In the genomic region with DNA sequence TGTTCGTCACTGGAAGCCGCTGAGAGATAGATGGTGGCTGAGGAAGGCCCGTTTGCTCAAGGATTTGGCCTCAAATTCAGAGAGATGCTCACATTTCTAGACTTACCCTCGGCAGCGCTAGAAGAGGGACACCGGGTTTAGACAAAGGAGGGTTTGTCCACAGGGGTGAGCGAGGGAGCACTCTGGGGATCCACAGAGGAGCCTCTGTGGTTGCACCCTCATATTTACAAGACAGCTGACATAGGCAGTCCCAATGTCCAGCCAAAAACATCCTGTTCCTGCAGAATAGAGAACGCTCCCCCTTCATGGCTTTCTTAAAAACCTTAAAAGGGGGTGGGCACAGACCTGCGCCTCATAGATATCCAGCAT, we compare ENCODE assay signal across 12 mouse cellular contexts. TPM values are rescaled to one million over a fixed set of nuclear protein-coding genes. Genes with fewer than 3 reads are reported as not detected.
DNase-seq lines count a peak whose midpoint lies in the region; ATAC-seq and TF ChIP-seq lines count a peak whose summit lies in the region.
"Had no signal": no experiment of that assay in that cellular context is flagged by ENCODE, and none has a peak within 500 bp of the region (broad histone marks: within the 10 kb centered on the region; RNA-seq: fewer than 3 reads in every experiment).

No protein-coding gene starts in this region.

- ATAC-seq in midbrain, embryonic 11.5 days (ENCODE audit: low FRiP score): no peak
- ATAC-seq in neural tube, embryonic 14.5 days (ENCODE audit: low read depth): no peak; the same call in 1 of the 2 replicates
- ATAC-seq: liver, embryonic 12.5 days had no signal

- 79% methylated on average over 9 of the region's 9 CpGs for WGBS in midbrain, embryonic 10.5 days
- WGBS in midbrain, embryonic 11.5 days: 68% methylated on average over 9 of the region's 9 CpGs
- WGBS in limb, embryonic 10.5 days: 82% methylated on average over 9 of the region's 9 CpGs
- 48% methylated on average over 9 of the region's 9 CpGs for WGBS in neural tube, embryonic 14.5 days

- no peak for TF ChIP-seq CTCF in gastrocnemius, adult 2 months (IDR thresholded peaks at IDR 0.05)

- H3K36me3 ChIP-seq in midbrain, embryonic 10.5 days: no peaks in the 10 kb centered on the region
- no peaks in the 10 kb centered on the region for H3K36me3 ChIP-seq in midbrain, embryonic 11.5 days (ENCODE audit: control insufficient read depth, insufficient read depth, low read length)
- H3K36me3 ChIP-seq in limb, embryonic 10.5 days: no peaks in the 10 kb centered on the region
- H3K36me3 ChIP-seq in neural tube, embryonic 14.5 days (ENCODE audit: control insufficient read depth, insufficient read depth, low read length): no peaks in the 10 kb centered on the region
- H3K36me3 ChIP-seq: heart, embryonic 10.5 days; liver, embryonic 12.5 days had no signal

- H3K4me1 ChIP-seq in midbrain, embryonic 10.5 days: peaks cover 31% of the 10 kb centered on the region
- H3K4me1 ChIP-seq in midbrain, embryonic 11.5 days (ENCODE audit: control insufficient read depth, insufficient read depth, low read length): peaks cover 7% of the 10 kb centered on the region
- H3K4me1 ChIP-seq in limb, embryonic 10.5 days: peaks cover 35% of the 10 kb centered on the region
- H3K4me1 ChIP-seq in neural tube, embryonic 14.5 days (ENCODE audit: control insufficient read depth, insufficient read depth, low read length): peaks cover 8% of the 10 kb centered on the region; the same call in 1 of the 2 replicates
- H3K4me1 ChIP-seq: liver, embryonic 12.5 days had no signal

- H3K27ac ChIP-seq in gastrocnemius, adult 2 months: peak overlapping the region; percentile 24; the same call in 1 of the 2 replicates
- peak overlapping the region; percentile 73 for H3K27ac ChIP-seq in midbrain, embryonic 10.5 days (replicated peaks)
- no peak overlapping the region for H3K27ac ChIP-seq in midbrain, embryonic 11.5 days (ENCODE audit: low read depth, low read length)
- peak overlapping the region; percentile 46 for H3K27ac ChIP-seq in limb, embryonic 10.5 days
- H3K27ac ChIP-seq in neural tube, embryonic 14.5 days (ENCODE audit: low read depth, low read length): peak overlapping the region; percentile 24; the same call in 1 of the 2 replicates
- H3K27ac ChIP-seq: heart, embryonic 10.5 days; liver, embryonic 12.5 days had no signal

- peaks cover 35% of the 10 kb centered on the region for H3K27me3 ChIP-seq in midbrain, embryonic 10.5 days (ENCODE audit: low read depth, poor library complexity, severe bottlenecking)
- H3K27me3 ChIP-seq in midbrain, embryonic 11.5 days (ENCODE audit: control insufficient read depth, insufficient read depth, low read length): peaks cover 2% of the 10 kb centered on the region; the same call in 1 of the 2 replicates
- no peaks in the 10 kb centered on the region for H3K27me3 ChIP-seq in limb, embryonic 10.5 days (ENCODE audit: low read depth, poor library complexity, severe bottlenecking)
- no peaks in the 10 kb centered on the region for H3K27me3 ChIP-seq in neural tube, embryonic 14.5 days (ENCODE audit: control insufficient read depth, insufficient read depth, low read length)
- H3K27me3 ChIP-seq: liver, embryonic 12.5 days had no signal

- no peaks in the 10 kb centered on the region for H3K9me3 ChIP-seq in midbrain, embryonic 10.5 days (replicated peaks)
- H3K9me3 ChIP-seq in midbrain, embryonic 11.5 days (ENCODE audit: control insufficient read depth, low read length): no peaks in the 10 kb centered on the region
- H3K9me3 ChIP-seq in limb, embryonic 10.5 days (replicated peaks): no peaks in the 10 kb centered on the region
- no peaks in the 10 kb centered on the region for H3K9me3 ChIP-seq in neural tube, embryonic 14.5 days (ENCODE audit: control insufficient read depth, low read length)
- H3K9me3 ChIP-seq: heart, embryonic 10.5 days; liver, embryonic 12.5 days had no signal

- intact Hi-C loops in gastrocnemius, adult 2 months (cut with DNase I): no loop called here

- H3K4me2 ChIP-seq in midbrain, embryonic 11.5 days: no peak overlapping the region
- no peak overlapping the region for H3K4me2 ChIP-seq in neural tube, embryonic 14.5 days (ENCODE audit: low read depth, low read length)
- H3K4me2 ChIP-seq: liver, embryonic 12.5 days had no signal

- DNase-seq in gastrocnemius, adult 2 months: no peak
- DNase-seq in gastrocnemius, adult 8-10 months (ENCODE audit: low spot score in 2 of 2): no peak
- DNase-seq in midbrain, embryonic 10.5 days (ENCODE audit: low spot score): no peak
- no peak for DNase-seq in midbrain, embryonic 11.5 days (ENCODE audit: low spot score, missing footprints)
- no peak for DNase-seq in limb, embryonic 10.5 days (ENCODE audit: low spot score)
- no peak for DNase-seq in cerebellum, adult 9-11 months
- DNase-seq in testis, postnatal 14 days (ENCODE audit: low spot score): no peak
- DNase-seq: adrenal gland, postnatal 10 days; B cell, adult 2 months had no signal

- no peak overlapping the region for H3K4me3 ChIP-seq in gastrocnemius, adult 2 months
- H3K4me3 ChIP-seq in midbrain, embryonic 10.5 days: no peak overlapping the region
- no peak overlapping the region for H3K4me3 ChIP-seq in midbrain, embryonic 11.5 days (ENCODE audit: low read depth, low read length)
- no peak overlapping the region for H3K4me3 ChIP-seq in limb, embryonic 10.5 days
- H3K4me3 ChIP-seq in neural tube, embryonic 14.5 days (ENCODE audit: low read depth, low read length): no peak overlapping the region
- H3K4me3 ChIP-seq: heart, embryonic 10.5 days; liver, embryonic 12.5 days had no signal

- no peak overlapping the region; the same call in 1 of the 2 replicates for H3K9ac ChIP-seq in midbrain, embryonic 11.5 days (ENCODE audit: low read length)
- H3K9ac ChIP-seq in neural tube, embryonic 14.5 days (replicated peaks; ENCODE audit: low read depth, low read length): no peak overlapping the region
- H3K9ac ChIP-seq: liver, embryonic 12.5 days had no signal

RNA-seq across cellular contexts. Expression of gene Fzd7, which starts 16.6 kb away (rescaled TPM):
- total RNA-seq in gastrocnemius, adult 2 months (2021): 10 to 100 TPM; 21.6 to 42.4 TPM
- 10 to 100 TPM; 34.5 to 48.6 (median 42.6) TPM for total RNA-seq in gastrocnemius, adult 8-10 months (2022)
- polyA plus RNA-seq in midbrain, embryonic 10.5 days (2016; fragmentation: Nextera tagmentation; extraction: Ambion mirVana): 5.9 and 8.6 TPM in 2 replicates
- 5.3 and 6.3 TPM in 2 replicates for polyA plus RNA-seq in midbrain, embryonic 11.5 days (2014; fragmentation: Nextera tagmentation; extraction: Ambion mirVana)
- 13.2 and 13.5 TPM in 2 replicates for polyA plus RNA-seq in limb, embryonic 10.5 days (2016; fragmentation: Nextera tagmentation; extraction: Ambion mirVana)
- polyA plus RNA-seq in neural tube, embryonic 14.5 days (2014; fragmentation: Nextera tagmentation; extraction: Ambion mirVana): 4.3 and 4.5 TPM in 2 replicates

RNA-seq across cellular contexts. Expression of gene Gm973, which starts 50.4 kb away (rescaled TPM):
- 1 to 10 TPM in 1 of 2 experiments, under 1 TPM in 1; 0.75 to 1.7 TPM for total RNA-seq in gastrocnemius, adult 2 months (2021)
- total RNA-seq in gastrocnemius, adult 8-10 months (2022): 1 to 10 TPM in 2 of 4 experiments, under 1 TPM in 2; 0.56 to 1.8 (median 0.90) TPM
- polyA plus RNA-seq in midbrain, embryonic 10.5 days (2016; fragmentation: Nextera tagmentation; extraction: Ambion mirVana): 9.0 and 9.4 TPM in 2 replicates
- polyA plus RNA-seq in midbrain, embryonic 11.5 days (2014; fragmentation: Nextera tagmentation; extraction: Ambion mirVana): 7.0 and 7.1 TPM in 2 replicates
- 0.18 and 0.55 TPM in 2 replicates for polyA plus RNA-seq in limb, embryonic 10.5 days (2016; fragmentation: Nextera tagmentation; extraction: Ambion mirVana)
- 9.0 and 13.2 TPM in 2 replicates for polyA plus RNA-seq in neural tube, embryonic 14.5 days (2014; fragmentation: Nextera tagmentation; extraction: Ambion mirVana)
- polyA plus RNA-seq: liver, embryonic 12.5 days had no signal
